Comparison of ENCODE assay signal across 27 mouse cellular contexts in genomic region chr10:82257331-82257730, GRCm38 (mm10). TPM values are rescaled to one million over a fixed set of nuclear protein-coding genes. Genes with fewer than 3 reads are reported as not detected.
"Had no signal": no experiment of that assay in that cellular context is flagged by ENCODE, and none has a peak within 500 bp of the region (broad histone marks: within the 10 kb centered on the region; RNA-seq: fewer than 3 reads in every experiment).

No protein-coding gene starts in this region.

- ATAC-seq: liver, postnatal 0 days; lung, postnatal 0 days; midbrain, embryonic 13.5 days; midbrain, embryonic 16.5 days had no signal

- H3K4me3 ChIP-seq: lung, embryonic 15.5 days; megakaryocyte, embryonic 14.5 days; midbrain, embryonic 13.5 days; myocyte; neural tube, embryonic 13.5 days; neural tube, embryonic 15.5 days had no signal

- H3K9ac ChIP-seq: liver, postnatal 0 days; lung, embryonic 15.5 days; midbrain, embryonic 13.5 days; neural tube, embryonic 13.5 days; neural tube, embryonic 15.5 days had no signal

- H3K36me3 ChIP-seq: lung, embryonic 15.5 days; midbrain, embryonic 13.5 days; neural tube, embryonic 13.5 days; neural tube, embryonic 15.5 days had no signal

- H3K27ac ChIP-seq: lung, embryonic 15.5 days; macrophage; midbrain, embryonic 13.5 days; neural tube, embryonic 13.5 days; neural tube, embryonic 15.5 days had no signal

- H3K9me3 ChIP-seq: lung, embryonic 15.5 days; neural tube, embryonic 13.5 days; neural tube, embryonic 15.5 days had no signal

- H3K27me3 ChIP-seq: lung, embryonic 15.5 days; megakaryocyte, embryonic 14.5 days; midbrain, embryonic 13.5 days; neural tube, embryonic 13.5 days; neural tube, embryonic 15.5 days had no signal

- H3K4me2 ChIP-seq: lung, embryonic 15.5 days; midbrain, embryonic 11.5 days; midbrain, embryonic 13.5 days; neural tube, embryonic 13.5 days; neural tube, embryonic 15.5 days had no signal

- H3K4me1 ChIP-seq: lung, embryonic 15.5 days; megakaryocyte, embryonic 14.5 days; midbrain, embryonic 13.5 days; neural tube, embryonic 13.5 days; neural tube, embryonic 15.5 days had no signal

- DNase-seq: liver, postnatal 0 days; lung, adult 2 months; lung, postnatal 14 days; lung, postnatal 36 days; retina, postnatal 1 day; right cerebral cortex, adult 18-20 months; right cerebral cortex, postnatal 25 days; right cerebral cortex, postnatal 4 days; spleen, adult 18-20 months; thymus, adult 2 months; thymus, postnatal 25 days; thymus, postnatal 4 days had no signal

RNA-seq across cellular contexts. Expression of gene 4932415D10Rik, which starts 59.1 kb away (rescaled TPM):
- polyA plus RNA-seq: liver, postnatal 0 days; lung, adult 2 months; lung, embryonic 15.5 days; lung, postnatal 0 days; macrophage; midbrain, embryonic 11.5 days; midbrain, embryonic 13.5 days; midbrain, embryonic 16.5 days; myocyte; neural tube, embryonic 11.5 days; neural tube, embryonic 13.5 days; neural tube, embryonic 15.5 days; small intestine, adult 2 months; stomach, embryonic 14.5 days; stomach, embryonic 16.5 days; thymus, adult 2 months; urinary bladder, adult 2 months had no signal
